Mouse (Mus musculus) R1 (cell line): Measurements from ENCODE around the gene Gfi1.

Source experiments
- DNase-seq: peaks from one replicate; pipeline ENCODE4 v3.0.0-alpha.2; 2018; ENCODE audit warnings: low read depth, low spot score

Gfi1 gene

GRCm38 (mm10) chr5:107722661-107723532, 2.9 kb downstream of the Gfi1 start:
- DNase-seq: peak; percentile 22

GRCm38 (mm10) chr5:107721638-107722011, 4.2 kb downstream of the Gfi1 start:
- peak; percentile 54 for DNase-seq

- peak; percentile 48 for DNase-seq
Measured at GRCm38 (mm10) chr5:107720991-107721637, 4.7 kb downstream of the Gfi1 start.

GRCm38 (mm10) chr5:107720511-107720910, 5.3 kb downstream of the Gfi1 start:
- DNase-seq: no peak

GRCm38 (mm10) chr5:107719786-107720185, 6.0 kb downstream of the Gfi1 start:
- DNase-seq: no peak

GRCm38 (mm10) chr5:107719209-107719608, 6.6 kb downstream of the Gfi1 start:
- DNase-seq: no peak

- no peak for DNase-seq
Measured at GRCm38 (mm10) chr5:107717871-107718361, 7.9 kb downstream of the Gfi1 start.

GRCm38 (mm10) chr5:107711689-107712088, 14.1 kb downstream of the Gfi1 start:
- DNase-seq: no peak

GRCm38 (mm10) chr5:107708124-107708797, 17.6 kb downstream of the Gfi1 start:
- DNase-seq: no peak

GRCm38 (mm10) chr5:107706262-107706661, 19.6 kb downstream of the Gfi1 start:
- no peak for DNase-seq

GRCm38 (mm10) chr5:107705756-107706155, 20.1 kb downstream of the Gfi1 start:
- DNase-seq: no peak

GRCm38 (mm10) chr5:107703207-107703763, 22.6 kb downstream of the Gfi1 start:
- DNase-seq: no peak

- no peak for DNase-seq
Measured at GRCm38 (mm10) chr5:107701658-107702057, 24.2 kb downstream of the Gfi1 start.

GRCm38 (mm10) chr5:107700873-107701272, 25.0 kb downstream of the Gfi1 start:
- DNase-seq: no peak

GRCm38 (mm10) chr5:107698888-107699287, 26.9 kb downstream of the Gfi1 start:
- no peak for DNase-seq

- DNase-seq: no peak
Measured at GRCm38 (mm10) chr5:107695019-107695418, 30.8 kb downstream of the Gfi1 start.

- no peak for DNase-seq
Measured at GRCm38 (mm10) chr5:107688499-107688866, 37.4 kb downstream of the Gfi1 start.

- peak; percentile 77 for DNase-seq
Measured at GRCm38 (mm10) chr5:107687592-107688498, 38.0 kb downstream of the Gfi1 start.

- no peak for DNase-seq
Measured at GRCm38 (mm10) chr5:107687161-107687560, 38.7 kb downstream of the Gfi1 start.

- no peak for DNase-seq
Measured at GRCm38 (mm10) chr5:107684380-107684779, 41.5 kb downstream of the Gfi1 start.

- no peak for DNase-seq
Measured at GRCm38 (mm10) chr5:107681300-107681699, 44.5 kb downstream of the Gfi1 start.
